Mouse (Mus musculus) CH12.LX (cell line): ENCODE results near the gene Dctn1. TPM values are rescaled to one million over a fixed set of nuclear protein-coding genes. Genes with fewer than 3 reads are reported as not detected.

Experiments
- DNase-seq: peaks from one replicate; pipeline ENCODE4 v3.0.0-alpha.2; 2013; ENCODE audit errors: extremely low read depth
- H3K27ac ChIP-seq: 2 replicates; pipeline ENCODE4 v1.5.1; 2012; ENCODE audit warnings: low read depth, mild to moderate bottlenecking, control low read depth, moderate library complexity; ENCODE audit not compliant: insufficient read depth
- H3K27me3 ChIP-seq: replicated peaks from 2 replicates; pipeline ENCODE3; 2012; ENCODE audit warnings: inconsistent platforms
- H3K36me3 ChIP-seq, 2 experiments: replicated peaks in 1 of 2; 2 replicates each; pipeline versions ENCODE3 to v1.6.1; 2012; ENCODE audit warnings: inconsistent platforms in 1 of 2, low read length in 1 of 2, mild to moderate bottlenecking in 1 of 2, mixed read lengths in 1 of 2, moderate library complexity in 1 of 2; ENCODE audit not compliant: control insufficient read depth in 1 of 2, insufficient read depth in 1 of 2
- H3K4me1 ChIP-seq, 2 experiments: 2 replicates each; pipeline ENCODE4 v1.6.1; 2012; ENCODE audit warnings: inconsistent platforms in 1 of 2, moderate library complexity in 1 of 2; ENCODE audit not compliant: insufficient read depth in 2 of 2, control insufficient read depth in 1 of 2
- H3K4me2 ChIP-seq: 2 replicates; pipeline ENCODE4 v1.6.1; 2012; ENCODE audit warnings: low read depth, mild to moderate bottlenecking, control low read depth; ENCODE audit not compliant: poor library complexity, insufficient read depth, severe bottlenecking
- H3K4me3 ChIP-seq, 3 experiments: fragments of 150-350 bp in 1 of 3; sonication (generic) in 1 of 3; replicated peaks in 1 of 3; 2 replicates each; pipeline versions ENCODE3 to v1.5.1; 2011 to 2012; ENCODE audit warnings: low read depth in 2 of 3, low read length in 2 of 3, mild to moderate bottlenecking in 2 of 3, moderate library complexity in 2 of 3, control low read depth in 1 of 3, improper control_type of control experiment in 1 of 3, inconsistent platforms in 1 of 3, mixed read lengths in 1 of 3; ENCODE audit not compliant: poor library complexity in 1 of 3
- H3K79me2 ChIP-seq: replicated peaks from 2 replicates; pipeline ENCODE4 v1.6.1; 2012; ENCODE audit warnings: mild to moderate bottlenecking, moderate library complexity; ENCODE audit not compliant: control insufficient read depth, poor library complexity, insufficient read depth, severe bottlenecking; ENCODE audit errors: extremely low read depth
- H3K9ac ChIP-seq: 2 replicates; pipeline ENCODE4 v1.6.1; 2012; ENCODE audit warnings: low read depth, mild to moderate bottlenecking, control low read depth, moderate library complexity; ENCODE audit not compliant: insufficient read depth
- H3K9me3 ChIP-seq: replicated peaks from 2 replicates; pipeline ENCODE3; 2012; ENCODE audit warnings: low read length, inconsistent platforms, mixed read lengths
- CHD2 ChIP-seq: IDR thresholded peaks from 2 replicates; pipeline ENCODE4 v1.6.1; 2011; ENCODE audit warnings: low read length, improper control_type of control experiment
- ETS1 ChIP-seq: conservative IDR thresholded peaks from 2 replicates; pipeline ENCODE4 v1.6.1; 2012; ENCODE audit warnings: low read depth, mild to moderate bottlenecking, inconsistent platforms, low read length, improper control_type of control experiment, moderate library complexity
- GABPA ChIP-seq: IDR thresholded peaks from 2 replicates; pipeline ENCODE4 v1.6.1; 2012; ENCODE audit warnings: low read depth, low read length, improper control_type of control experiment, inconsistent platforms; ENCODE audit not compliant: insufficient replicate concordance
- HCFC1 ChIP-seq: IDR thresholded peaks from 2 replicates; pipeline ENCODE4 v1.6.1; 2012; ENCODE audit warnings: low read depth, mild to moderate bottlenecking, inconsistent platforms, low read length, improper control_type of control experiment
- MYC ChIP-seq: IDR thresholded peaks from 2 replicates; pipeline ENCODE4 v1.6.1; 2011; ENCODE audit warnings: low read depth, mild to moderate bottlenecking, improper control_type of control experiment, low read length
- NRF1 ChIP-seq: IDR thresholded peaks from 2 replicates; pipeline ENCODE4 v1.6.1; 2014; ENCODE audit warnings: low read depth, mild to moderate bottlenecking, inconsistent platforms, low read length, improper control_type of control experiment, moderate library complexity
- POLR2AphosphoS2 ChIP-seq: IDR thresholded peaks from 2 replicates; pipeline ENCODE4 v1.6.1; 2011; ENCODE audit warnings: low read depth, low read length, improper control_type of control experiment
- RAD21 ChIP-seq: IDR thresholded peaks from 2 replicates; pipeline ENCODE4 v1.6.1; 2011; ENCODE audit warnings: low read depth, mild to moderate bottlenecking, low read length, improper control_type of control experiment, moderate library complexity
- SMC3 ChIP-seq: IDR thresholded peaks from 2 replicates; pipeline ENCODE4 v1.6.1; 2011; ENCODE audit warnings: low read depth, low read length, improper control_type of control experiment
- TCF12 ChIP-seq: IDR thresholded peaks from 2 replicates; pipeline ENCODE4 v1.6.1; 2014; ENCODE audit warnings: low read depth, mild to moderate bottlenecking, inconsistent platforms, low read length, improper control_type of control experiment
- ZC3H11A ChIP-seq: IDR thresholded peaks from 2 replicates; pipeline ENCODE4 v1.6.1; 2012; ENCODE audit warnings: low read depth, mild to moderate bottlenecking, inconsistent platforms, low read length, improper control_type of control experiment
- ZNF384 ChIP-seq: IDR thresholded peaks from 2 replicates; pipeline ENCODE4 v1.6.1; 2012; ENCODE audit warnings: low read depth, low read length, improper control_type of control experiment, inconsistent platforms
- dilution Hi-C: fragments of 300-500 bp; cut with MboI; formaldehyde crosslinking; loops from 2 replicates; pipeline ENCODE4 v1.14.3; 2020; ENCODE audit warnings: low sequenced_read_pairs; ENCODE audit not compliant: extremely low pct_unique_long_range_greater_than_20kb, extremely low pct_ligation_motif_present
- in situ Hi-C: fragments of 300-500 bp; cut with MboI; formaldehyde crosslinking; loops from 3 replicates; pipeline ENCODE4 v1.14.3; 2019; ENCODE audit warnings: low sequenced_read_pairs, low pct_ligation_motif_present, low pct_unique_long_range_greater_than_20kb, mixed read lengths
- polyA plus RNA-seq: library from polyadenylated mRNA; unstranded; fragments of >175 nt; gene quantifications from 2 replicates; pipeline ENCODE4 v1.2.1, GENCODE M21; 2012; ENCODE audit warnings: low read depth; ENCODE audit not compliant: insufficient read length
- total RNA-seq, 2 experiments: library from RNA; depleted of rRNA; stranded (reverse); fragments of 300-350 nt in 1 of 2; fragments of >200 nt in 1 of 2; gene quantifications; 2 replicates each; pipeline ENCODE4 v1.2.3; 2012 to 2014

Dctn1 gene
- total and polyA plus RNA-seq, 3 experiments: 12.8 to 36.4 (median 19.8) TPM

DNA sequence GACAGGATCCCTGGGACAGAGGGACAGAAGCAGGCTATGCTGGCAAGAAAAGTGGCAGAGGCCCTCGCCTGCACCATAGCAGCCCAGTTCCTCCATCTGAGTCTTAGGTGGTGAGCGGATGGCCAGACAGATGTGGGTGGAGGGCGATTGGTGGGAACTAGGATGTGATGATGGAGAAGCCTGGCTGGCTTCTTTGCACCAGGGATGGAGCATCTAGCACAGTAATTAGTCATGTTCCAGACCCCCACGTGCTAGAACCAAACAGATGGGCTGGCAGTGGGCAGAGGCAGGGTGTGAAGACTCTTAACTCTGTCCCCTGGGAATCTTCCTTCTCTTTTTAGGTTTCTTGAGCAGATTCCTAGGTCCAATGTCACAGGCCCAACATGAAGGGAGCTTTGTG lies 37.6 kb downstream of the Dctn1 start:
- Histone ChIP-seq H3K4me3 (no peak overlapping the region), H3K4me1 (peaks cover 0 to 5% of the 10 kb centered on the region in 2 experiments; a peak in 1 of 4 replicates), H3K27me3 (peaks cover 3% of the 10 kb centered on the region), H3K36me3 (peaks cover 20 to 29% of the 10 kb centered on the region in 2 experiments), H3K9me3 (no peaks in the 10 kb centered on the region), H3K79me2 (no peaks in the 10 kb centered on the region), H3K9ac (no peak overlapping the region), H3K27ac (no peak overlapping the region), H3K4me2 (no peak overlapping the region)
- TF ChIP-seq ZNF384 (no peak), SMC3 (no peak)
- DNase-seq: no peak
- dilution Hi-C loops: no loop called here
- in situ Hi-C loops: no loop called here

- H3K79me2 ChIP-seq: no peaks in the 10 kb centered on the region
- no peak overlapping the region for H3K4me3 ChIP-seq
- in situ Hi-C loops (loop anchor here (5.0 kb wide), 1 partner anchor 39 kb away; the partner anchor contains the start of gene Dctn1), dilution Hi-C loops (no loop called here)
- no peaks in the 10 kb centered on the region for H3K9me3 ChIP-seq
- no peak overlapping the region for H3K27ac ChIP-seq
- peaks cover 0 to 6% of the 10 kb centered on the region in 2 experiments for H3K36me3 ChIP-seq
- no peak overlapping the region for H3K9ac ChIP-seq
- peaks cover 17% of the 10 kb centered on the region for H3K27me3 ChIP-seq
- no peak overlapping the region for H3K4me2 ChIP-seq
- peaks cover 0 to 5% of the 10 kb centered on the region in 2 experiments; a peak in 1 of 4 replicates for H3K4me1 ChIP-seq
- no peak for DNase-seq
- TF ChIP-seq TCF12 (no peak), ETS1 (no peak), HCFC1 (no peak), ZNF384 (no peak), GABPA (no peak), POLR2AphosphoS2 (no peak), CHD2 (no peak), MYC (no peak), ZC3H11A (no peak), RAD21 (no peak), NRF1 (no peak)
Observed at GRCm38 (mm10) chr6:83205851-83206250, 40.1 kb downstream of the Dctn1 start.

DNA sequence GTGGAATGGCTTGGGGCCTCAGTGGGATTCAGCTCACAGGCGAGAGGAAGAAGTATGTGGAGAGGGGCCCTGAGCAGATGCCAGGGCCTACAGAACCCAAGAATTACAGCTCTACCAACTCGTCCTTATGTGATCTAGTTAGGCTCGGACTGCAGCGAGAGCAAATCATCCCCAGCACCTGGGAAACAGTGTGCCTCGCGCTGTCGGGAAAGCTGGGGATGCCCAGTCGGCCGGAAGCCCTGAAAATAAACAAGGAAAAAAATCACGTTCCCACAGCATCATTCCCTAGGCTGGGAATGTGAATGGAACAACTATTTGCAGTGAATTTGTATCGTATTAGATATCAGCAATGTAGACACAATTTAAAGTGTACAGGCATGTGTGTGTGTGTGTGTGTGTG lies 40.6 kb downstream of the Dctn1 start:
- dilution Hi-C loops: no loop called here
- peaks cover 0 to 5% of the 10 kb centered on the region in 2 experiments; a peak in 1 of 4 replicates for H3K4me1 ChIP-seq
- in situ Hi-C loops: loop anchor here (5.0 kb wide), 1 partner anchor 39 kb away; the partner anchor contains the start of gene Dctn1

More for the DNA sequence above, 40.6 kb downstream of the Dctn1 start:
- H3K9me3 ChIP-seq: no peaks in the 10 kb centered on the region
- H3K79me2 ChIP-seq: no peaks in the 10 kb centered on the region
- H3K27me3 ChIP-seq: peaks cover 19% of the 10 kb centered on the region
- no peak overlapping the region for H3K4me3 ChIP-seq
- no peak overlapping the region for H3K27ac ChIP-seq
- TF ChIP-seq TCF12: no peak
- no peak overlapping the region for H3K4me2 ChIP-seq
- H3K9ac ChIP-seq: no peak overlapping the region
- DNase-seq: no peak
- peaks cover 0 to 3% of the 10 kb centered on the region in 2 experiments for H3K36me3 ChIP-seq
